Mouse (Mus musculus): ENCODE results near the gene Clybl.

The Clybl gene

GRCm38 (mm10) chr14:122385238-122385534 lies 203.7 kb downstream of the Clybl start:
- no peak for DNase-seq (ENCODE audit: low spot score in 2 of 2)

- no peak for DNase-seq (ENCODE audit: low spot score in 2 of 2)
Measured at GRCm38 (mm10) chr14:122385758-122386157, 204.3 kb downstream of the Clybl start.

- DNase-seq (ENCODE audit: low spot score in 2 of 2) = no peak
Measured at GRCm38 (mm10) chr14:122386281-122387130, 205.0 kb downstream of the Clybl start.

- no peak for DNase-seq (ENCODE audit: low spot score in 2 of 2)
Measured at GRCm38 (mm10) chr14:122387781-122388180, 206.3 kb downstream of the Clybl start.

- DNase-seq (ENCODE audit: low spot score in 2 of 2) = no peak
Measured at GRCm38 (mm10) chr14:122388431-122389031, 207.0 kb downstream of the Clybl start.

GRCm38 (mm10) chr14:122389684-122390370 lies 208.3 kb downstream of the Clybl start:
- DNase-seq (ENCODE audit: low spot score in 2 of 2) = no peak

GRCm38 (mm10) chr14:122390935-122391334 lies 209.4 kb downstream of the Clybl start:
- DNase-seq (ENCODE audit: low spot score in 2 of 2) = no peak

GRCm38 (mm10) chr14:122393119-122393518 lies 211.6 kb downstream of the Clybl start:
- no peak for DNase-seq (ENCODE audit: low spot score in 2 of 2)

GRCm38 (mm10) chr14:122398676-122399075 lies 217.2 kb downstream of the Clybl start:
- no peak for DNase-seq (ENCODE audit: low spot score in 2 of 2)

- DNase-seq (ENCODE audit: low spot score in 2 of 2) = no peak
Measured at GRCm38 (mm10) chr14:122399906-122400305, 218.4 kb downstream of the Clybl start.

- DNase-seq (ENCODE audit: low spot score in 2 of 2) = no peak
Measured at GRCm38 (mm10) chr14:122401886-122402285, 220.4 kb downstream of the Clybl start.

GRCm38 (mm10) chr14:122402716-122403258 lies 221.3 kb downstream of the Clybl start:
- no peak for DNase-seq (ENCODE audit: low spot score in 2 of 2)

- DNase-seq (ENCODE audit: low spot score in 2 of 2) = no peak
Measured at GRCm38 (mm10) chr14:122403422-122403940, 222.0 kb downstream of the Clybl start.

GRCm38 (mm10) chr14:122404596-122405154 lies 223.2 kb downstream of the Clybl start:
- DNase-seq (ENCODE audit: low spot score in 2 of 2) = no peak

- DNase-seq (ENCODE audit: low spot score in 2 of 2) = no peak
Measured at GRCm38 (mm10) chr14:122405236-122405635, 223.7 kb downstream of the Clybl start.

- no peak for DNase-seq (ENCODE audit: low spot score in 2 of 2)
Measured at GRCm38 (mm10) chr14:122405897-122406540, 224.5 kb downstream of the Clybl start.

- no peak for DNase-seq (ENCODE audit: low spot score in 2 of 2)
Measured at GRCm38 (mm10) chr14:122406541-122407219, 225.2 kb downstream of the Clybl start.

- DNase-seq (ENCODE audit: low spot score in 2 of 2) = no peak
Measured at GRCm38 (mm10) chr14:122412841-122413541, 231.5 kb downstream of the Clybl start.

GRCm38 (mm10) chr14:122413542-122413928 lies 232.0 kb downstream of the Clybl start:
- DNase-seq (ENCODE audit: low spot score in 2 of 2) = no peak

GRCm38 (mm10) chr14:122414786-122415185 lies 233.3 kb downstream of the Clybl start:
- no peak for DNase-seq (ENCODE audit: low spot score in 2 of 2)
